14 mouse cellular contexts compared by ENCODE assay signal in the genomic region with DNA sequence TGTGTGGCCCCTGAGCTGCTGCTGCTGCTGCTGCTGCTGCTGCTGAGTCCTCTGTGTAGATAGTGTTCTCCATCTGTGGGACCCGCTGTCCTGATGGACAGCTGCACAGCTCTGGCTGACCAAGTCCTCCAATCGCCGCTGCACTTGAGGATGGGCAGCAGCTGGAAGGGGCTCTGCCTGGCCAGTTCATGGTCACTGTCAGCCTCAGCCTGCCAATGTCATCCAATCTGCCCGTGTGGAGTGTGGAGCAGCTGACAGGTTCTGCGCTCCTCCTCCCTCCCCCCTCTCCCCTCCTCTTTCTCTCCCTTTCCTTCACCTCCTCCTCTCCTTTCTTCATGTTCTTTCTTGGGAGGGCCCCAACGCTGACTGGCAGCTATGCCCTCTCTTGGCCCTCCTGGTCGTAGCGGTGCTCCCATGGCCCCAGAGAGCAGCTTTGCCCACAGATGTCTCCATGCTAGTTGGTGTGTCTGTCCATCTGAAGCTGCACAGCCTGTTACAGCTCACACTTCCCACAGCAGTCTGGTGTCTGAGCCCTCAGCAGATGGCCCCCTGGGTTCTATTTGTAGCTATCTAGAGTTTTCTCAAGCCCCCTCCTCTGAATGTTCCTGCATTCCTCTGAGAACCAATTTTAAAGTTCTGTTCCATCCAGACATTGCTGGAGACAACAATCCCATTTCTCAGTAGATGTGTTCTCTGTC.
DNase-seq lines count a peak whose midpoint lies in the region; ATAC-seq and TF ChIP-seq lines count a peak whose summit lies in the region.
"Had no signal": no experiment of that assay in that cellular context is flagged by ENCODE, and none has a peak within 500 bp of the region (broad histone marks: within the 10 kb centered on the region; RNA-seq: fewer than 3 reads in every experiment).

No protein-coding gene starts in this region.

- no peak for TF ChIP-seq POLR2A in myocyte (IDR thresholded peaks at IDR 0.05; ENCODE audit: insufficient read length, low read depth)

- H3K4me3 ChIP-seq in megakaryocyte, embryonic 14.5 days (replicated peaks): peak overlapping the region; percentile 33
- no peak overlapping the region for H3K4me3 ChIP-seq in myocyte
- H3K4me3 ChIP-seq: forebrain, embryonic 12.5 days; heart, embryonic 15.5 days had no signal

- H3K9me3 ChIP-seq in megakaryocyte, embryonic 14.5 days: no peaks in the 10 kb centered on the region
- H3K9me3 ChIP-seq: forebrain, embryonic 12.5 days; heart, embryonic 15.5 days had no signal

- H3K36me3 ChIP-seq in megakaryocyte, embryonic 14.5 days (replicated peaks; ENCODE audit: low read length): no peaks in the 10 kb centered on the region
- no peaks in the 10 kb centered on the region for H3K36me3 ChIP-seq in myocyte (ENCODE audit: control insufficient read depth, insufficient read depth)
- H3K36me3 ChIP-seq: forebrain, embryonic 12.5 days; heart, embryonic 15.5 days had no signal

- peaks cover 27% of the 10 kb centered on the region for H3K27me3 ChIP-seq in megakaryocyte, embryonic 14.5 days (replicated peaks)
- no peaks in the 10 kb centered on the region for H3K27me3 ChIP-seq in myocyte (ENCODE audit: control insufficient read depth, insufficient read depth, insufficient read length)
- H3K27me3 ChIP-seq: forebrain, embryonic 12.5 days had no signal

- H3K79me2 ChIP-seq in myocyte (ENCODE audit: control insufficient read depth, insufficient read depth): no peaks in the 10 kb centered on the region

- DNase-seq in gastrocnemius, postnatal 14 days: peak; percentile 56
- no peak for DNase-seq in gastrocnemius, adult 8-10 months (ENCODE audit: low spot score in 2 of 2)
- peak; percentile 35 to 52 for DNase-seq in layer of hippocampus, adult 8-10 months (ENCODE audit: low spot score in 2 of 2)
- no peak for DNase-seq in adrenal gland, postnatal 36 days
- DNase-seq: cerebellum, adult 11 months; lung, embryonic 14.5 days had no signal

- intact Hi-C loops in gastrocnemius, postnatal 14 days (cut with DNase I; ENCODE audit: low total_unique reads): no loop called here

- no peak overlapping the region for H3K4me2 ChIP-seq in myocyte (ENCODE audit: low read depth)
- H3K4me2 ChIP-seq: forebrain, embryonic 12.5 days; heart, embryonic 15.5 days; lung, embryonic 14.5 days had no signal

- ATAC-seq in megakaryocyte, adult 5-6 weeks (ENCODE audit: poor library complexity, severe bottlenecking): no peak
- ATAC-seq in cerebellum, adult (ENCODE audit: insufficient number of reproducible peaks, low FRiP score, low TSS enrichment): no peak
- ATAC-seq: intestine, embryonic 16.5 days; midbrain, embryonic 16.5 days had no signal

- H3ac ChIP-seq in myocyte (ENCODE audit: control insufficient read depth, insufficient read length): no peak overlapping the region

- no peaks in the 10 kb centered on the region for H3K4me1 ChIP-seq in megakaryocyte, embryonic 14.5 days

TF ChIP-seq in myocyte, 11 proteins besides CTCF, POLR2A, EP300 and RAD21:
- TF ChIP-seq MYOD1 (IDR thresholded peaks at IDR 0.05; ENCODE audit: control insufficient read depth in 1 of 3, insufficient read length in 2 of 3, low read depth in 2 of 3) (peak; percentile 64 to 93 (median 85)), MYOG (IDR thresholded peaks at IDR 0.05; ENCODE audit: control insufficient read depth in 1 of 3, insufficient read depth in 1 of 3, insufficient read length in 2 of 3, low read depth in 2 of 3) (peak; percentile 88 to 92 (median 88)), REST (IDR thresholded peaks at IDR 0.05; ENCODE audit: insufficient read depth, insufficient read length) (no peak), TCF12 (IDR thresholded peaks at IDR 0.05; ENCODE audit: insufficient read depth, poor library complexity, severe bottlenecking) (peak; percentile 40)
TF ChIP-seq in myocyte: peak in this region for 3.

Comparison
In these comparisons a context has a peak if more than half of its experiments do, and no peak if none do; other contexts are left out.
1. DNase-seq: peak in gastrocnemius, postnatal 14 days (single experiment) and layer of hippocampus, adult 8-10 months (2 of 2); none in gastrocnemius, adult 8-10 months (0 of 2) and adrenal gland, postnatal 36 days (0 of 2).